Mouse (Mus musculus): Measurements from ENCODE around the gene Pttg1ip. TPM values are rescaled to one million over a fixed set of nuclear protein-coding genes. Genes with fewer than 3 reads are reported as not detected.

The Pttg1ip gene
- polyA plus RNA-seq, 1 experiment from 2014 or later: 68.5 TPM

- Histone ChIP-seq H3K27me3 (ENCODE audit: control insufficient read depth, insufficient read depth, low read length) (no peaks in the 10 kb centered on the region), H3K4me2 (no peak overlapping the region), H3K9me3 (ENCODE audit: control insufficient read depth, low read length) (no peaks in the 10 kb centered on the region), H3K4me1 (ENCODE audit: control insufficient read depth, insufficient read depth, low read length) (no peaks in the 10 kb centered on the region), H3K27ac (ENCODE audit: low read depth, low read length) (no peak overlapping the region), H3K36me3 (ENCODE audit: control insufficient read depth, insufficient read depth, low read length) (no peaks in the 10 kb centered on the region), H3K9ac (ENCODE audit: low read length) (no peak overlapping the region), H3K4me3 (ENCODE audit: low read depth, low read length) (no peak overlapping the region)
- 80% methylated on average over 5 of the region's 5 CpGs for WGBS
- ATAC-seq (ENCODE audit: low FRiP score): no peak
- DNase-seq (ENCODE audit: low spot score, missing footprints): no peak
Measured at GRCm38 (mm10) chr10:77544916-77545315, 36.6 kb upstream of the Pttg1ip start.

DNA sequence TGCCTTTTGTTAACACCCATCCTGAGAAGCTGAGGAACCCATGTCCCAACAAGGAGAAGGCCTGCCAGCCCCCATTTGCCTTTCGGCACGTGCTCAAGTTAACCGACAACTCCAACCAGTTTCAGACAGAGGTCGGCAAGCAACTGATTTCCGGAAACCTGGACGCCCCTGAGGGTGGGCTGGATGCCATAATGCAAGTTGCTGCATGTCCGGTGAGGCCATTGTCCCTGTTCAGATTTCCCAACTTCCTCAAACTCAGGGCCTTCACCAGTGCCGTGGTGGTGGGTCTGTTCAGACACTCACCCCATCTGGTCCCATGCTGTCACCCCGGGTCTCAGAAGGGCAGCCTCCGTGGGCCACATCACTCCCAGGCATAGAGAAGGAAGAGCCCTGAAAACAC lies 32.9 kb upstream of the Pttg1ip start:
- Histone ChIP-seq H3K4me2 (no peak overlapping the region), H3K4me1 (ENCODE audit: control insufficient read depth, insufficient read depth, low read length) (no peaks in the 10 kb centered on the region), H3K36me3 (ENCODE audit: control insufficient read depth, insufficient read depth, low read length) (no peaks in the 10 kb centered on the region), H3K27me3 (ENCODE audit: control insufficient read depth, insufficient read depth, low read length) (no peaks in the 10 kb centered on the region), H3K9ac (ENCODE audit: low read length) (no peak overlapping the region), H3K27ac (ENCODE audit: low read depth, low read length) (no peak overlapping the region), H3K4me3 (ENCODE audit: low read depth, low read length) (no peak overlapping the region), H3K9me3 (ENCODE audit: control insufficient read depth, low read length) (no peaks in the 10 kb centered on the region)
- no peak for ATAC-seq (ENCODE audit: low FRiP score)
- 93% methylated on average over 10 of the region's 10 CpGs for WGBS
- DNase-seq (ENCODE audit: low spot score, missing footprints): no peak

DNA sequence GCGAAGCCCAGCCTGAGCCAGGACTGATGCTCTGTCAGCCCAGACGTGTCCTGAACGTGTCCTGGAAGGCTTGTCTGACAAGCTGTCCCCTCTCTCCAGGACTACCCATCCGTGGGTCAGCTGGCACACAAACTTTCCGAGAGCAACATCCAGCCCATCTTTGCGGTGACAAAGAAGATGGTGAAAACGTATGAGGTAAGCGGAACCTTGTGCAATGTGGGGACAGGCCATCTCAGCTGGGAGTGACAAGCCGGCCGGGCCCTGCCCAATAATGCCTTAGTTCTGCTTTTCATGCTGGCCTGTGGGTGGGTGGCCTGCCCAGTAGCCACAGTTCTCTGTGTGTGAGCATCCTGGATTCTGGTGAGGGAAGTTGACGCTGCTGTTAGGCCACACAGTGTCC lies 30.6 kb upstream of the Pttg1ip start:
- H3K4me2 ChIP-seq: no peak overlapping the region

GRCm38 (mm10) chr10:77552162-77552561 lies 29.4 kb upstream of the Pttg1ip start:
- 87% methylated on average over 5 of the region's 5 CpGs for WGBS
- ATAC-seq (ENCODE audit: low FRiP score): no peak
- no peak overlapping the region for H3K27ac ChIP-seq (ENCODE audit: low read depth, low read length)

More for the DNA sequence above, 30.6 kb upstream of the Pttg1ip start:
- H3K9me3 ChIP-seq (ENCODE audit: control insufficient read depth, low read length): no peaks in the 10 kb centered on the region
- DNase-seq (ENCODE audit: low spot score, missing footprints) (no peak), ATAC-seq (ENCODE audit: low FRiP score) (no peak)
- no peak overlapping the region for H3K27ac ChIP-seq (ENCODE audit: low read depth, low read length)
- H3K36me3 ChIP-seq (ENCODE audit: control insufficient read depth, insufficient read depth, low read length): no peaks in the 10 kb centered on the region
- no peaks in the 10 kb centered on the region for H3K4me1 ChIP-seq (ENCODE audit: control insufficient read depth, insufficient read depth, low read length)
- H3K4me3 ChIP-seq (ENCODE audit: low read depth, low read length): no peak overlapping the region
- no peak overlapping the region for H3K9ac ChIP-seq (ENCODE audit: low read length)
- H3K27me3 ChIP-seq (ENCODE audit: control insufficient read depth, insufficient read depth, low read length): no peaks in the 10 kb centered on the region
- WGBS: 69% methylated on average over 11 of the region's 11 CpGs

DNA sequence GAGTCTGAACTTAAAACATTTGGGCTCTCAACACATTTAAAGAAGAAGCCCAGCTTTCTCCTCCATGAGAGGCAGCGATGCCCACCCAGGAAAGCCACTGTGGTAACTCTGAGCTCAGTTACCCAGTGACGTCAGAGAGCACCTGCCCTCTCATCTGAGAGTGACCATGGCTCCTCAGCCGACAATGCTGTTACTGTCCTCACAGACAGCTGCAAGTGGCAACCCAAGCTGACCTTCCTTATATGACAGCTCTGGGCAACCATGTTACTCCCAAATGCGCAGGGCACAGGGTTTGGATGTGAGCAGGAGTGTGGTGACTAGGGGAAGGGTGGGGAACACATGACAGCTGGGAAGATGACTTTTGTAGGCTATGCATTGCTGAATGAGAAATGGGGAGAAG lies 28.2 kb upstream of the Pttg1ip start:
- Histone ChIP-seq H3K4me2 (no peak overlapping the region), H3K27ac (ENCODE audit: low read depth, low read length) (no peak overlapping the region), H3K9me3 (ENCODE audit: control insufficient read depth, low read length) (no peaks in the 10 kb centered on the region), H3K4me1 (ENCODE audit: control insufficient read depth, insufficient read depth, low read length) (no peaks in the 10 kb centered on the region), H3K9ac (ENCODE audit: low read length) (no peak overlapping the region), H3K27me3 (ENCODE audit: control insufficient read depth, insufficient read depth, low read length) (no peaks in the 10 kb centered on the region), H3K36me3 (ENCODE audit: control insufficient read depth, insufficient read depth, low read length) (no peaks in the 10 kb centered on the region), H3K4me3 (ENCODE audit: low read depth, low read length) (no peak overlapping the region)
- no peak for DNase-seq (ENCODE audit: low spot score, missing footprints)
- ATAC-seq (ENCODE audit: low FRiP score): no peak
- WGBS: 84% methylated on average over 4 of the region's 4 CpGs

More at GRCm38 (mm10) chr10:77552162-77552561, 29.4 kb upstream of the Pttg1ip start:
- Histone ChIP-seq H3K4me2 (no peak overlapping the region), H3K27me3 (ENCODE audit: control insufficient read depth, insufficient read depth, low read length) (no peaks in the 10 kb centered on the region), H3K4me1 (ENCODE audit: control insufficient read depth, insufficient read depth, low read length) (no peaks in the 10 kb centered on the region), H3K4me3 (ENCODE audit: low read depth, low read length) (no peak overlapping the region), H3K9me3 (ENCODE audit: control insufficient read depth, low read length) (no peaks in the 10 kb centered on the region), H3K36me3 (ENCODE audit: control insufficient read depth, insufficient read depth, low read length) (no peaks in the 10 kb centered on the region), H3K9ac (ENCODE audit: low read length) (no peak overlapping the region)
- DNase-seq (ENCODE audit: low spot score, missing footprints): no peak

DNA sequence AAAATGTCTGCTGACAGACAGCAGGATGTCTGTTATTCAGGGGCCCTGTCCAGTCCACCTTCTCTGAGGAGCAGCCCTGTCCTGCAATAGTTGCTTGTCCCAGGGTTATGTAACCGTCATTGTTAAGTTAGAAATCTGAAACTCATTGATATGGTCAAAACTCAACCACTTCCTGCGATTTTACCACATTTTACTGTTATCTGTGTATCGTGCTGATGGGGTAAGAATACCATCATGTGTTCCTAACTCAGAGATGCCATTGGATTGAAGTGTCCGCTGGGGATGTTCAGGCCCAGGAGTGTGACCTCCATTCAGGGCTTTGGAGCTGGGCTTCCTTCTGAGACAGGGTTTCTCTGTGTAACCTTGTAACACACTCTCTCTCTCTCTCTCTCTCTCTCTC lies 26.6 kb upstream of the Pttg1ip start:
- WGBS: 88% methylated on average over 4 of the region's 4 CpGs
- DNase-seq (ENCODE audit: low spot score, missing footprints): no peak

GRCm38 (mm10) chr10:77556631-77557030 lies 24.9 kb upstream of the Pttg1ip start:
- WGBS: 92% methylated on average over 7 of the region's 7 CpGs
- ATAC-seq (ENCODE audit: low FRiP score) (no peak), DNase-seq (ENCODE audit: low spot score, missing footprints) (no peak)
- Histone ChIP-seq H3K27me3 (ENCODE audit: control insufficient read depth, insufficient read depth, low read length) (no peaks in the 10 kb centered on the region), H3K4me1 (ENCODE audit: control insufficient read depth, insufficient read depth, low read length) (no peaks in the 10 kb centered on the region), H3K4me3 (ENCODE audit: low read depth, low read length) (no peak overlapping the region), H3K9me3 (ENCODE audit: control insufficient read depth, low read length) (no peaks in the 10 kb centered on the region), H3K36me3 (ENCODE audit: control insufficient read depth, insufficient read depth, low read length) (no peaks in the 10 kb centered on the region), H3K4me2 (no peak overlapping the region), H3K27ac (ENCODE audit: low read depth, low read length) (no peak overlapping the region), H3K9ac (ENCODE audit: low read length) (no peak overlapping the region)

More for the DNA sequence above, 26.6 kb upstream of the Pttg1ip start:
- Histone ChIP-seq H3K27me3 (ENCODE audit: control insufficient read depth, insufficient read depth, low read length) (no peaks in the 10 kb centered on the region), H3K4me3 (ENCODE audit: low read depth, low read length) (no peak overlapping the region), H3K9me3 (ENCODE audit: control insufficient read depth, low read length) (no peaks in the 10 kb centered on the region), H3K4me2 (no peak overlapping the region), H3K4me1 (ENCODE audit: control insufficient read depth, insufficient read depth, low read length) (no peaks in the 10 kb centered on the region), H3K27ac (ENCODE audit: low read depth, low read length) (no peak overlapping the region), H3K9ac (ENCODE audit: low read length) (no peak overlapping the region), H3K36me3 (ENCODE audit: control insufficient read depth, insufficient read depth, low read length) (no peaks in the 10 kb centered on the region)
- ATAC-seq (ENCODE audit: low FRiP score): no peak

DNA sequence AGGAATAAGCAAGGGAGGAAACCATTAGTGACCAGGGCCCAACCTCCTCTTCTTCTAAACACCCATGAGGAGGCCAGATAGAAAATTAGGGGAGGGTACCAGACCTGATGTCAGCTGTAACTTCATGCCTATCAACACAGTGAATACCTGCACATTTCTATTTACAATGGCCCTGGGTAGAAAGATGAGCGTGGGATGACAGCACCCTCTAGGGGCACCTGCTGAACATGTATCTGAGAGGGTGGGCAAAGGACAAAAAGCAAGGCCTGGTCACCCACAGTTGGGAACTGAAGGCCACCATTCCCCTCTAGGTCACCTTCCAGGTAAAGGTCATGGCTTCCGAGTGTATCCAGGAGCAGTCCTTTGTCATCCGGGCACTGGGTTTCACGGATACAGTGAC lies 23.9 kb upstream of the Pttg1ip start:
- no peak overlapping the region for H3K27ac ChIP-seq (ENCODE audit: low read depth, low read length)
- H3K9ac ChIP-seq (ENCODE audit: low read length): no peak overlapping the region
- no peak for DNase-seq (ENCODE audit: low spot score, missing footprints)
- no peaks in the 10 kb centered on the region for H3K27me3 ChIP-seq (ENCODE audit: control insufficient read depth, insufficient read depth, low read length)
- H3K4me1 ChIP-seq (ENCODE audit: control insufficient read depth, insufficient read depth, low read length): no peaks in the 10 kb centered on the region
- H3K4me2 ChIP-seq: no peak overlapping the region
- ATAC-seq (ENCODE audit: low FRiP score): no peak
- no peak overlapping the region for H3K4me3 ChIP-seq (ENCODE audit: low read depth, low read length)
- WGBS: 83% methylated on average over 4 of the region's 4 CpGs
- no peaks in the 10 kb centered on the region for H3K36me3 ChIP-seq (ENCODE audit: control insufficient read depth, insufficient read depth, low read length)
- H3K9me3 ChIP-seq (ENCODE audit: control insufficient read depth, low read length): no peaks in the 10 kb centered on the region

DNA sequence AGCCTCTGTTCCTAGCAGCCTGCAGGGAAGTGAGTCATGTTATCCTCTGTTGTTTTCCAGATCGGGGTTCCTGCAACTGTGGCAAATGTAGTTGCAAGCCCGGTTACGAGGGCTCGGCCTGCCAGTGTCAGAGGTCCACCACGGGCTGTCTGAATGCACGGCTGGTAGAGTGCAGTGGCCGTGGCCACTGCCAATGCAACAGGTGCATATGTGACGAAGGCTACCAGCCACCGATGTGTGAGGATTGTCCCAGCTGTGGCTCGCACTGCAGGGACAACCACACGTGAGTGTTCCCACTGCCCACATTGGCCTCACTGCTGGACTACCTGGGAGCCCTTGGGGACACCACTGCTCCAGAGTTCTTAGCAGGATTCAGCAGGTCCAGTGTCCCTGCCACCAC lies 21.4 kb upstream of the Pttg1ip start:
- Histone ChIP-seq H3K4me2 (no peak overlapping the region), H3K9ac (ENCODE audit: low read length) (no peak overlapping the region), H3K4me1 (ENCODE audit: control insufficient read depth, insufficient read depth, low read length) (no peaks in the 10 kb centered on the region), H3K27me3 (ENCODE audit: control insufficient read depth, insufficient read depth, low read length) (no peaks in the 10 kb centered on the region), H3K4me3 (ENCODE audit: low read depth, low read length) (no peak overlapping the region), H3K9me3 (ENCODE audit: control insufficient read depth, low read length) (no peaks in the 10 kb centered on the region), H3K36me3 (ENCODE audit: control insufficient read depth, insufficient read depth, low read length) (no peaks in the 10 kb centered on the region), H3K27ac (ENCODE audit: low read depth, low read length) (no peak overlapping the region)
- ATAC-seq (ENCODE audit: low FRiP score) (no peak), DNase-seq (ENCODE audit: low spot score, missing footprints) (no peak)
- 87% methylated on average over 11 of the region's 11 CpGs for WGBS

- no peaks in the 10 kb centered on the region for H3K4me1 ChIP-seq (ENCODE audit: control insufficient read depth, insufficient read depth, low read length)
- 90% methylated on average over 9 of the region's 9 CpGs for WGBS
- H3K36me3 ChIP-seq (ENCODE audit: control insufficient read depth, insufficient read depth, low read length): no peaks in the 10 kb centered on the region
- DNase-seq (ENCODE audit: low spot score, missing footprints) (no peak), ATAC-seq (ENCODE audit: low FRiP score) (no peak)
- no peak overlapping the region for H3K4me3 ChIP-seq (ENCODE audit: low read depth, low read length)
- no peaks in the 10 kb centered on the region for H3K9me3 ChIP-seq (ENCODE audit: control insufficient read depth, low read length)
- no peak overlapping the region for H3K9ac ChIP-seq (ENCODE audit: low read length)
- no peak overlapping the region for H3K4me2 ChIP-seq
- no peak overlapping the region for H3K27ac ChIP-seq (ENCODE audit: low read depth, low read length)
- H3K27me3 ChIP-seq (ENCODE audit: control insufficient read depth, insufficient read depth, low read length): no peaks in the 10 kb centered on the region
Measured at GRCm38 (mm10) chr10:77560830-77561229, 20.7 kb upstream of the Pttg1ip start.
